Mouse (Mus musculus) erythroid progenitor cell, adult 5-6 weeks (primary cell): ENCODE measurements around the gene Gm21704. TPM values are rescaled to one million over a fixed set of nuclear protein-coding genes. Genes with fewer than 3 reads are reported as not detected.
"Not testable (repeated sequence)": the region's sequence is repeated elsewhere in the genome, so short reads cannot be mapped to it uniquely, and the experiment has no call there.

Experiments
- ATAC-seq: replicated peaks from 2 replicates; pipeline ENCODE4 v1.8.0; 2016; ENCODE audit warnings: moderate number of reproducible peaks, mild to moderate bottlenecking, moderate TSS enrichment, inconsistent platforms; ENCODE audit not compliant: poor library complexity, low FRiP score, severe bottlenecking
- total RNA-seq, 2 experiments: library from RNA; stranded (forward) in 1 of 2; stranded (reverse) in 1 of 2; fragments of 150-400 nt in 1 of 2; fragments of 186-747, 209-891 nt in 1 of 2; gene quantifications; 2 replicates each; pipeline versions ENCODE4 v1.2.3 to v1.2.4; 2015 to 2017; ENCODE audit warnings: low replicate concordance in 2 of 2

Gm21704 gene
- total RNA-seq (2015; ENCODE audit: low replicate concordance) = not detected in 2 replicates
- total RNA-seq (2017; ENCODE audit: low replicate concordance) = not detected in 2 replicates

GRCm38 (mm10) chrY:3410067-3410466, at the start of gene Gm21704, which contains the start of gene Gm21708:
Gene Gm21704, minus strand, starts transcription at chrY:3410167.
Gene Gm21708, minus strand, starts transcription at chrY:3410167.
- not testable (repeated sequence) for ATAC-seq

- not testable (repeated sequence) for ATAC-seq
Observed at GRCm38 (mm10) chrY:3345229-3345628, 64.7 kb downstream of the Gm21704 start, which contains the start of gene Gm21693. Gene Gm21693, minus strand, starts transcription at chrY:3345329.

- ATAC-seq = not testable (repeated sequence)
Observed at GRCm38 (mm10) chrY:3340661-3341060, 69.3 kb downstream of the Gm21704 start.

Other genes with a start within 250 kb of the Gm21704 start
- gene Gm21677, start 103.7 kb downstream of the Gm21704 start, total RNA-seq (2015; ENCODE audit: low replicate concordance) = not detected in 2 replicates
- gene Gm21677, start 103.7 kb downstream of the Gm21704 start, total RNA-seq (2017; ENCODE audit: low replicate concordance) = not detected in 2 replicates
- gene Gm21693, start 64.8 kb downstream of the Gm21704 start, total RNA-seq (2015; ENCODE audit: low replicate concordance) = not detected in 2 replicates
- not detected in 2 replicates for gene Gm21693, start 64.8 kb downstream of the Gm21704 start, total RNA-seq (2017; ENCODE audit: low replicate concordance)
- not detected in 2 replicates for gene Gm21708, start within 50 bp of the Gm21704 start, total RNA-seq (2015; ENCODE audit: low replicate concordance)
- not detected in 2 replicates for gene Gm21708, start within 50 bp of the Gm21704 start, total RNA-seq (2017; ENCODE audit: low replicate concordance)